Mouse (Mus musculus) ES-Bruce4 (cell line): ENCODE measurements at regions not wholly inside any gene's neighbourhood (a gene's known extent, or its start where the extent isn't known, plus 50 kb on each side); places are given as distances from the start of the nearest gene placed in this dataset.

ENCODE experiments used
- CTCF ChIP-seq: IDR thresholded peaks from one replicate; pipeline ENCODE4 v1.8.1; 2011; ENCODE audit warnings: low read depth, low read length
- EP300 ChIP-seq: IDR thresholded peaks from 2 replicates; pipeline ENCODE4 v1.6.1; 2011; ENCODE audit warnings: low read depth, low read length; ENCODE audit not compliant: insufficient read depth
- POLR2A ChIP-seq: IDR thresholded peaks from one replicate; pipeline ENCODE4 v1.8.1; 2011; ENCODE audit warnings: low read length; ENCODE audit not compliant: insufficient read depth

DNA sequence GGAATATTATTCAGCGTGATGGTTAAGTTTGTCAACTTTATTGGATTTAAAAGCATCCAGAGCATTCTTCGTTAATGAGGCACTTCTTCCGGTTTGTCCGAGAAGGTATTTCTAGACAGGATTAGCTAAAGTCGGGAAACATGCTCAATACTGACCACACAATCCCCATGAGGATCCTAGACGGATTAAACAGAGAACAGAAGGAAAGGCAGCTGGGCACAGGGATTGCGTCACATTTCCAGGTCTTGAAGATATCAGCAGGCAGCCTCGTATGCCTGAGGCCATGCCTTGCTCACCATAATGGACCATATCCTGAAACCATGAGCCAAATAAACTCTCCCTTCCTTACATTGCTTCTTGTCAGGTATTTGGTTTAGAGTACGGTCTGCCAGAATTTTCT is 119.7 kb downstream of the Emx2 start:
- no peak for TF ChIP-seq EP300
- no peak for TF ChIP-seq CTCF
- no peak for TF ChIP-seq POLR2A
